Mouse (Mus musculus): Measurements from ENCODE around the gene Rpl29. TPM values are rescaled to one million over a fixed set of nuclear protein-coding genes. Genes with fewer than 3 reads are reported as not detected.

Rpl29 gene
- polyA plus RNA-seq, 1 experiment from 2014 or later, result 1,071 TPM

DNA sequence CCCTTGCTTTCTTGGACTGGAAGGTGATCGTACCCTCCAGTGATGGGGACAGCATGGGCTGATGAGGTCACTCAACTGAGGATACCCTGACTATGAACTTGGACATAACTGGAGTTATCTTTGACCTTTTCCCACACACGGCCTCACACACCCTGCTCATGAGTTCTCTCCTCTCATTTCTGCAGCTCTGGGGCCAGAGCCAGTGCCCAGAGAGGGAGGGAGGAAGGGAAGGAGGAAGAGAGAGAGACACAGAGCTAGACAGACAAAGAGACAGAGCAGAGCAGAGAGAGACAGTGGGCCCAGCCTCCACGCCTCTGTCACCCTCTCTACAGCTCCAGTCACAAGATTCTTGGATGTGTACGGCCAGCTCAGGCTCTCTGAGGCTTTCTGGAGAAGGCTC is 43.1 kb downstream of the Rpl29 start:
- no peak for DNase-seq (ENCODE audit: low spot score)

DNA sequence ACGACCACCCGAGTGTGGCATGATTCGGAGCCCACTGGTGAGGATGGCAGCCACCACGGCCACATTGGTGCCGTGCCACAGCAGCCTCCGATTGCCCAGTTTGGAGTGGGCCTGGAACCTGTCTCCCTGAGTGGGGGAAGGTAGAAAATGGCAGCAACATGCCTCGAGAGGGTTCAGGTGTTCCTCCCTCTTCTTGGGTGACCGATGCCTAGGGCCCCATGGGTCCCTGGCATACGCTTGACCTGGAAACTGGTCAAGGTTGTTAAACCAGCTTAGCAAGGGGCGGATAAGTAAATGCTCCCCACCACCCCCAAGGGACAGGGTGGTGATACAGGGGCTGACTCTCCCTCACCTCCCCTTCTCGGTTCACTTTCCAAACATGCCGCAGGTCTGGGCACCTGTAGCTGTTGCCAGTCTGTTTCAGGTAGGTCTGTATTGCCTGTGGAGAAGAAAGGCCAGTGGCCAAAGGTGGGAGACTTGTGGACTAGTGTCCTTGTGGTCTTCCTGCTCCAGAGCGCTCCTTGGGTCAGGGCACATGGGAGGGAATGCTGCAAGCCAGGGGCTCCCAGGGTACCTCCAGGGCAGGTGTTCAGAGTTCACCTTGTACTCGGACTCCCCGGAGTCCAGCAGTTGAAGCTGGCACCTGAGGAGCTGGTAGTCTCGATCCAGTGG is 44.0 kb downstream of the Rpl29 start:
- DNase-seq (ENCODE audit: low spot score), result no peak

DNA sequence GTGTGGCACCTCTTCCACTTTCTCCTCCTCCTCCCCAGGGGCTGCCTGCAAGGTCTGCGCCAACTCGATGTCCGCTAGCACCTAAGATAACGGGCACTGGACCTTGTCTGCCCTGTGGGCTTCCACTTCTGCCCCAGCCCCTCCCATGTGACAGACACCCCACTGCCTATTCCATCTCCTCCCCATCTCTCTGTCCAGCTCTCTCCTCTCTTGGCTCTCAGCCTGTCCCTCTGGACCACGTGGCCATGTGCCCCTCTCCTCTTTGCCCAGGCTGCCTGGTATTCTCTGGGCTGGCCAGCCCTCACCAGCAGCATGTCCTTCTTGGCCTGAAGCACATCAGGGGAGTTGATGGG is 44.5 kb downstream of the Rpl29 start:
- DNase-seq (ENCODE audit: low spot score), result no peak

- DNase-seq (ENCODE audit: low spot score), result peak; percentile 60
These were observed 45.2 kb downstream of the Rpl29 start for GRCm38 (mm10) chr9:106474456-106474855.

DNA sequence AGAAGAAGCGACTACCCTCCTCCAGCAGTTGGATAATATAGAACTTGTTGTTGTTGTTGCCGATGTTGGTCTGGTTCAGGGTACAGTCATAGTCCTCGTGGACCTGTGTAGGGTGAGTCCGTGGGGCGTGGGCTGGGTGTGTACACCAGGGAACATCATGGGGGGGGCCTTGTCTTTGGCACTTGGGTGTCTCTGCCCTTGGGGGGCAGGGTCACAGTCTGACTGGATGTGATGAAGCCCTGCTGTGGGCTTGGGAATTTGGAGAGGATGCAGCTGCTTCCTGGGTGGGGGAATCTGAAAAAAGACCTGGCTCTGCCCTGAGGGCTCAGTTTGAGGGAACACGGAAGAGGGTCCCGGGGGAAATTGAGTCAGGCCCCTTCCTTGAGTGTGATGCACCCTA is 45.8 kb downstream of the Rpl29 start:
- no peak for DNase-seq (ENCODE audit: low spot score)

- no peak for DNase-seq (ENCODE audit: low spot score)
These were observed 46.4 kb downstream of the Rpl29 start, which contains the start of gene Rrp9 for GRCm38 (mm10) chr9:106475663-106476001. Gene Rrp9, plus strand, starts transcription at chr9:106475963.

GRCm38 (mm10) chr9:106476002-106476923 is 47.0 kb downstream of the Rpl29 start:
- DNase-seq (ENCODE audit: low spot score), result peak; percentile 51

DNA sequence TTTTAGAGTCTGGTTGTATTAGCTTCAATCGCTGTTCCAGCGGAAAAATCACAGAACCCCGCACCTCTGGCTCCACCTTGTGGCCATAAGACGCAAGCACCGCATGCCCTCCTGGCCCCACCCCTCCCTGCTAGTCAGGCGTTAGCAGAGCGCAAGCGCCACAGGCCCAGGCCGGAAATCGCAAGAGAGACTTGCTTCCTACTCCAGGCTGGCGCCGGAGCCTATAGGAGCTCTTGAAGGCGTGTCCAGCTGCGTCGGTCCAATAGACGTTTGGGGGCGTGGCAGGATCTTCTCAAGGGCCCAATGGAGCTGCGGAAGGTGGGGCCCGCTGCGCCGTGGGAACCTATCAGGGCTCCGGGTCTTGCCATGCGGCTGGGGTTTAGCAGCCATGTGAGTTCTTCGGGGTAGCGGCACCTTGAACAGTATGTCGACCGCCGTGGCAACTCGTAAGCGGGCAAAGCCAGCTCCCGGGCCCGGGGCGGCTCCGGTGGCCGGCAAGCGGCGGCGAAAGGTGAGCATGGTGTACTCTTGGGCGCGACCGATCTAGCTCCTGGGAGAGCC is 47.8 kb downstream of the Rpl29 start, which contains the start of gene Parp3:
Gene Parp3, minus strand, starts transcription at position 26 of the 561 bp plus-strand sequence.
- DNase-seq (ENCODE audit: low spot score), result peak; percentile 100

- DNase-seq (ENCODE audit: low spot score), result no peak
These were observed 48.4 kb downstream of the Rpl29 start for GRCm38 (mm10) chr9:106477649-106478048.

- no peak for DNase-seq (ENCODE audit: low spot score)
These were observed 48.8 kb downstream of the Rpl29 start for GRCm38 (mm10) chr9:106478101-106478500.

GRCm38 (mm10) chr9:106480541-106480940 is 51.3 kb downstream of the Rpl29 start:
- no peak for DNase-seq (ENCODE audit: low spot score)

DNA sequence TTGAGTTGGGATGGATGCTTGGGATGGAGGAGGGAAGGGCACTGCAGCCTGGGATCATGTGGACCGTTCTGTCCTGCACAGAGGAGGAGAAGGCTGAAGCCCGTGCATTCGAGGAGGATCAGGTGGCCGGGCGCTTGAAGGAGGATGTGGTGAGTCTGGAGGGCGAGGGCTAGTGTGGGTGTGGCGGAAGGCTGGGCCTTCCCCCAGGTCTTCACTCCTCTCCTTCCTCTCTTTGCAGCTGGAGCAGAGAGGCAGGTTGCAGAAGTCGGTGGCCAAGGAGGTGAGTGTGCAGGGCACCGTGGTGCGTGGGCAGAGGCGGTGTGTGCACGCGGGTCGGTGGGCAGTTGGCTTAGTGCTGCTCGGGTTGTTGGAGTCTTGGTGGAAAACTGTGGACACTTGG is 51.8 kb downstream of the Rpl29 start:
- no peak for DNase-seq (ENCODE audit: low spot score)

Other genes starting within 250 kb of the Rpl29 start
- 21.0 and 21.4 TPM in 2 replicates for gene Ppm1m, start 229.7 kb upstream of the Rpl29 start, polyA plus RNA-seq (2015; fragmentation: Nextera tagmentation; extraction: Ambion mirVana)
- 138 and 141 TPM in 2 replicates for gene Twf2, start 226.3 kb upstream of the Rpl29 start, polyA plus RNA-seq (2015; fragmentation: Nextera tagmentation; extraction: Ambion mirVana)
- gene Tlr9, start 206.9 kb upstream of the Rpl29 start, polyA plus RNA-seq (2015; fragmentation: Nextera tagmentation; extraction: Ambion mirVana), result 0.12 and 0.30 TPM in 2 replicates
- gene Alas1, start 180.8 kb upstream of the Rpl29 start, polyA plus RNA-seq (2015; fragmentation: Nextera tagmentation; extraction: Ambion mirVana), result 80.1 and 93.8 TPM in 2 replicates
- gene Poc1a, start 148.4 kb upstream of the Rpl29 start, polyA plus RNA-seq (2015; fragmentation: Nextera tagmentation; extraction: Ambion mirVana), result 35.6 and 37.2 TPM in 2 replicates
- gene Dusp7, start 60.8 kb upstream of the Rpl29 start, polyA plus RNA-seq (2015; fragmentation: Nextera tagmentation; extraction: Ambion mirVana), result 9.1 and 11.3 TPM in 2 replicates
- gene Acy1, start 8.9 kb downstream of the Rpl29 start, polyA plus RNA-seq (2015; fragmentation: Nextera tagmentation; extraction: Ambion mirVana), result 17.4 and 18.3 TPM in 2 replicates
- gene Abhd14b, start 18.0 kb downstream of the Rpl29 start, polyA plus RNA-seq (2015; fragmentation: Nextera tagmentation; extraction: Ambion mirVana), result 9.4 and 13.0 TPM in 2 replicates
- 15.7 and 19.6 TPM in 2 replicates for gene Abhd14a, start 18.2 kb downstream of the Rpl29 start, polyA plus RNA-seq (2015; fragmentation: Nextera tagmentation; extraction: Ambion mirVana)
- 12.6 and 16.3 TPM in 2 replicates for gene Pcbp4, start 23.8 kb downstream of the Rpl29 start, polyA plus RNA-seq (2015; fragmentation: Nextera tagmentation; extraction: Ambion mirVana)
- gene Gpr62, start 36.5 kb downstream of the Rpl29 start, polyA plus RNA-seq (2015; fragmentation: Nextera tagmentation; extraction: Ambion mirVana), result 0.17 and 0.20 TPM in 2 replicates
- 56.8 and 62.7 TPM in 2 replicates for gene Rrp9, start 46.5 kb downstream of the Rpl29 start, polyA plus RNA-seq (2015; fragmentation: Nextera tagmentation; extraction: Ambion mirVana)
- gene Parp3, start 47.5 kb downstream of the Rpl29 start, polyA plus RNA-seq (2015; fragmentation: Nextera tagmentation; extraction: Ambion mirVana), result 18.0 and 22.3 TPM in 2 replicates
- gene Iqcf1, start 70.5 kb downstream of the Rpl29 start, polyA plus RNA-seq (2015; fragmentation: Nextera tagmentation; extraction: Ambion mirVana), result not detected in 2 replicates
- gene Iqcf5, start 85.1 kb downstream of the Rpl29 start, polyA plus RNA-seq (2015; fragmentation: Nextera tagmentation; extraction: Ambion mirVana), result 0.26 and 0.27 TPM in 2 replicates
- gene Iqcf3, start 132.2 kb downstream of the Rpl29 start, polyA plus RNA-seq (2015; fragmentation: Nextera tagmentation; extraction: Ambion mirVana), result not detected in 2 replicates
- not detected in 2 replicates for gene Iqcf4, start 141.5 kb downstream of the Rpl29 start, polyA plus RNA-seq (2015; fragmentation: Nextera tagmentation; extraction: Ambion mirVana)
- gene Iqcf6, start 197.1 kb downstream of the Rpl29 start, polyA plus RNA-seq (2015; fragmentation: Nextera tagmentation; extraction: Ambion mirVana), result not detected in 2 replicates
- gene Grm2, start 226.6 kb downstream of the Rpl29 start, polyA plus RNA-seq (2015; fragmentation: Nextera tagmentation; extraction: Ambion mirVana), result 0.10 and 0.12 TPM in 2 replicates

Data from thymus, postnatal 0 days (tissue).